Mouse (Mus musculus): ENCODE measurements around the gene Atxn7l2. TPM values are rescaled to one million over a fixed set of nuclear protein-coding genes. Genes with fewer than 3 reads are reported as not detected.

Atxn7l2 gene
- polyA plus RNA-seq, 1 experiment: 7.8 TPM

- peaks cover 62% of the 10 kb centered on the region for H3K4me1 ChIP-seq
- H3K27me3 ChIP-seq (replicated peaks): peaks cover 2% of the 10 kb centered on the region
- TF ChIP-seq GATA1 (IDR thresholded peaks at IDR 0.05; ENCODE audit: borderline replicate concordance, low read length): no peak
- no peak for TF ChIP-seq FLI1 (IDR thresholded peaks at IDR 0.05; ENCODE audit: low read length)
- H3K4me3 ChIP-seq (replicated peaks): no peak overlapping the region
- no peaks in the 10 kb centered on the region for H3K9me3 ChIP-seq
- peaks cover 59% of the 10 kb centered on the region for H3K36me3 ChIP-seq (replicated peaks; ENCODE audit: low read length)
Observed at GRCm38 (mm10) chr3:108195941-108196590, 14.7 kb downstream of the Atxn7l2 start.

- TF ChIP-seq FLI1 (IDR thresholded peaks at IDR 0.05; ENCODE audit: low read length): no peak
- TF ChIP-seq GATA1 (IDR thresholded peaks at IDR 0.05; ENCODE audit: borderline replicate concordance, low read length): no peak
- no peaks in the 10 kb centered on the region for H3K9me3 ChIP-seq
- peaks cover 59% of the 10 kb centered on the region for H3K36me3 ChIP-seq (replicated peaks; ENCODE audit: low read length)
- H3K4me1 ChIP-seq: peaks cover 62% of the 10 kb centered on the region
- peaks cover 5% of the 10 kb centered on the region for H3K27me3 ChIP-seq (replicated peaks)
- no peak overlapping the region for H3K4me3 ChIP-seq (replicated peaks)
Observed at GRCm38 (mm10) chr3:108195287-108195686, 15.4 kb downstream of the Atxn7l2 start.

- H3K27me3 ChIP-seq (replicated peaks): peaks cover 18% of the 10 kb centered on the region
- H3K9me3 ChIP-seq: no peaks in the 10 kb centered on the region
- TF ChIP-seq FLI1 (IDR thresholded peaks at IDR 0.05; ENCODE audit: low read length) (no peak), GATA1 (IDR thresholded peaks at IDR 0.05; ENCODE audit: borderline replicate concordance, low read length) (no peak)
- H3K4me3 ChIP-seq (replicated peaks): no peak overlapping the region
- H3K4me1 ChIP-seq: peaks cover 57% of the 10 kb centered on the region
- H3K36me3 ChIP-seq (replicated peaks; ENCODE audit: low read length): peaks cover 51% of the 10 kb centered on the region
Observed at GRCm38 (mm10) chr3:108193686-108194085, 17.0 kb downstream of the Atxn7l2 start.

- Histone ChIP-seq H3K9me3 (no peaks in the 10 kb centered on the region), H3K4me3 (replicated peaks) (no peak overlapping the region), H3K4me1 (peaks cover 44% of the 10 kb centered on the region), H3K36me3 (replicated peaks; ENCODE audit: low read length) (peaks cover 13% of the 10 kb centered on the region), H3K27me3 (replicated peaks) (peaks cover 54% of the 10 kb centered on the region)
- no peak for TF ChIP-seq FLI1 (IDR thresholded peaks at IDR 0.05; ENCODE audit: low read length)
- no peak for TF ChIP-seq GATA1 (IDR thresholded peaks at IDR 0.05; ENCODE audit: borderline replicate concordance, low read length)
Observed at GRCm38 (mm10) chr3:108189897-108190296, 20.8 kb downstream of the Atxn7l2 start.

GRCm38 (mm10) chr3:108188716-108189490, 21.8 kb downstream of the Atxn7l2 start:
- Histone ChIP-seq H3K4me3 (replicated peaks) (no peak overlapping the region), H3K36me3 (replicated peaks; ENCODE audit: low read length) (peaks cover 9% of the 10 kb centered on the region), H3K9me3 (no peaks in the 10 kb centered on the region), H3K27me3 (replicated peaks) (peaks cover 61% of the 10 kb centered on the region), H3K4me1 (peaks cover 42% of the 10 kb centered on the region)
- TF ChIP-seq GATA1 (IDR thresholded peaks at IDR 0.05; ENCODE audit: borderline replicate concordance, low read length) (no peak), FLI1 (IDR thresholded peaks at IDR 0.05; ENCODE audit: low read length) (no peak)

- H3K9me3 ChIP-seq: no peaks in the 10 kb centered on the region
- H3K4me1 ChIP-seq: peaks cover 47% of the 10 kb centered on the region
- peaks cover 63% of the 10 kb centered on the region for H3K27me3 ChIP-seq (replicated peaks)
- no peak for TF ChIP-seq GATA1 (IDR thresholded peaks at IDR 0.05; ENCODE audit: borderline replicate concordance, low read length)
- TF ChIP-seq FLI1 (IDR thresholded peaks at IDR 0.05; ENCODE audit: low read length): no peak
- H3K36me3 ChIP-seq (replicated peaks; ENCODE audit: low read length): no peaks in the 10 kb centered on the region
- peak overlapping the region; percentile 62 for H3K4me3 ChIP-seq (replicated peaks)
Observed at GRCm38 (mm10) chr3:108187111-108187795, 23.5 kb downstream of the Atxn7l2 start.

- H3K9me3 ChIP-seq: no peaks in the 10 kb centered on the region
- peak within 1 kb of the TSS; percentile 93 for H3K4me3 ChIP-seq (replicated peaks)
- TF ChIP-seq GATA1 (IDR thresholded peaks at IDR 0.05; ENCODE audit: borderline replicate concordance, low read length) (no peak), FLI1 (IDR thresholded peaks at IDR 0.05; ENCODE audit: low read length) (no peak)
- peaks cover 65% of the 10 kb centered on the region for H3K27me3 ChIP-seq (replicated peaks)
- H3K36me3 ChIP-seq (replicated peaks; ENCODE audit: low read length): no peaks in the 10 kb centered on the region
- H3K4me1 ChIP-seq: peaks cover 47% of the 10 kb centered on the region
Observed at GRCm38 (mm10) chr3:108186098-108187047, 24.4 kb downstream of the Atxn7l2 start, which contains the start of gene Amigo1. Amigo1 (plus strand) TSS chr3:108186335.

- Histone ChIP-seq H3K4me3 (replicated peaks) (peak overlapping the region; percentile 93), H3K27me3 (replicated peaks) (peaks cover 66% of the 10 kb centered on the region), H3K4me1 (peaks cover 47% of the 10 kb centered on the region), H3K9me3 (no peaks in the 10 kb centered on the region), H3K36me3 (replicated peaks; ENCODE audit: low read length) (no peaks in the 10 kb centered on the region)
- no peak for TF ChIP-seq GATA1 (IDR thresholded peaks at IDR 0.05; ENCODE audit: borderline replicate concordance, low read length)
- no peak for TF ChIP-seq FLI1 (IDR thresholded peaks at IDR 0.05; ENCODE audit: low read length)
Observed at GRCm38 (mm10) chr3:108185460-108186097, 25.2 kb downstream of the Atxn7l2 start.
